Mouse (Mus musculus) kidney, adult 2 months (tissue): Measurements from ENCODE around the gene Gm2016.
"Not testable (repeated sequence)": the region's sequence is repeated elsewhere in the genome, so short reads cannot be mapped to it uniquely, and the experiment has no call there.

Experiments used
- CTCF ChIP-seq: fragments of 200-500 bp; conservative IDR thresholded peaks from 2 replicates; pipeline ENCODE4 v1.5.1; 2011; ENCODE audit warnings: low read depth, mild to moderate bottlenecking, control low read depth, low read length, moderate library complexity, mixed read lengths; ENCODE audit not compliant: insufficient read depth, insufficient read length
- POLR2A ChIP-seq: fragments of 200-500 bp; IDR thresholded peaks from one replicate; pipeline ENCODE4 v1.6.1; 2011; ENCODE audit warnings: low read depth, low read length, control low read depth

DNA sequence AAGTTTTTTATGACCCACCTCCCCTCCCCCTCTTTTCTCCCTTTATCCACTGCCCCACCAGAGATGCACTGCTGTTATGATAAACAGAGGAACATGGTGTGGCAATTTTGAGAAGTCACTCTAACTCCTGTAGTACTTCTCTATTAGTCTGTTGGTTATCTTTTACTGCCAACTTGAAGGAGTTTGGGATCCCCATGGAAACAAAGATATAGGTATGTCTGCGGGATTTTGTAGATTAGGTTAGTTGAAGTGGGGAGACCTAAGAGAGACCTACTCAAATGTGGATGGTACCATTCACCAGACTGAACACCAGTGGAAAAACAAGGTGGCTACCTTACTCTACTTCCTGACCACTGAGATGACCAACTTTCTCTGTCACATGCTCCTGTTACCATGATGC lies 17.8 kb upstream of the Gm2016 start:
- TF ChIP-seq POLR2A, CTCF: not testable (repeated sequence)
